Mouse (Mus musculus): ENCODE data around the gene Ppp6r2. TPM values are rescaled to one million over a fixed set of nuclear protein-coding genes. Genes with fewer than 3 reads are reported as not detected.
A peak's percentile ranks its signal among the peaks of the same experiment; 100 is the strongest.

Ppp6r2 gene
- polyA plus RNA-seq, 1 experiment from 2014 or later = 26.8 TPM

DNA sequence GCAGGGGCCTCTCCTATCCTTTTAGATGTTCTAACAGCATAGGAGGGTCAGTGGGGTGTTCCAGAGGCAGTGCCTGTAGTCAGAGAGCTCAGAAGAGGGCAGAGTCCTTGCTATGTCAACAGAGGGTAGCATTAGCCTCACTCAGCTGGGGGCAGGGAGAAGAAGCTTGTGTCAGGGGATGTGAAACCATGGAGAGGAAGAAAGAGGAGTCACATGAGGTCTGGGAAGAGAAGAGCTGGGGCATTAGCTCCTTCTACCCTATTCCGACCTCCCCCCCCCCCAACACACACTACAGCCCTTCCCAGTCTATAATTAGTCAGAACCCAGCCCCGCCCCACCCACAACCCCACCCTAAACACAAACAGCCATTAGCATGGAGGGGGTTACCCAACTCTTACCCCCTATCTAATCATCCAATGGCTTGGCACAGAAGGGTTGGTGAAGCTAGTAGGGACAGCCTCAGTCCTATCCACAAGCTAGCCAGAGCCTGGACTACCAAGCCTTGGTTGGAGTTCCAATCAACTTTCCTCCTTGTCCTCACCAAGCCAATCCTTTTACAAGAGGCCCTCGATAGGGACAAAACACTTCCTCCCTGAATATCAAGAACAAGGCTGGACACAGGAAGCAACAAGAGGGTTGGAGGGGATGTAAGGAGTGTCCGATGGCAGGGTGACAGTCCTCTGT is 33.6 kb upstream of the Ppp6r2 start:
- H3K4me2 ChIP-seq (ENCODE audit: low read length) = peak overlapping the region; percentile 73
- H3K9me3 ChIP-seq (replicated peaks; ENCODE audit: low read length) = no peaks in the 10 kb centered on the region
- ATAC-seq (replicated peaks; ENCODE audit: low FRiP score, low read depth) = no peak
- H3K4me1 ChIP-seq (replicated peaks; ENCODE audit: insufficient read depth, low read length) = peaks cover 64% of the 10 kb centered on the region
- no peak for DNase-seq (ENCODE audit: low spot score)
- H3K4me3 ChIP-seq (replicated peaks; ENCODE audit: low read depth, low read length) = peak overlapping the region; percentile 65; the same call in 1 of the 2 replicates
- peak overlapping the region; percentile 93 for H3K27ac ChIP-seq
- 46% methylated on average over 4 of the region's 4 CpGs for WGBS
- H3K27me3 ChIP-seq (ENCODE audit: insufficient read depth, low read length) = no peaks in the 10 kb centered on the region
- no peak for TF ChIP-seq CTCF (IDR thresholded peaks at IDR 0.05; ENCODE audit: low read depth)
- H3K9ac ChIP-seq (ENCODE audit: low read depth, low read length) = peak overlapping the region; percentile 31; the same call in 1 of the 2 replicates
- H3K36me3 ChIP-seq (ENCODE audit: insufficient read depth, low read length) = no peaks in the 10 kb centered on the region

DNA sequence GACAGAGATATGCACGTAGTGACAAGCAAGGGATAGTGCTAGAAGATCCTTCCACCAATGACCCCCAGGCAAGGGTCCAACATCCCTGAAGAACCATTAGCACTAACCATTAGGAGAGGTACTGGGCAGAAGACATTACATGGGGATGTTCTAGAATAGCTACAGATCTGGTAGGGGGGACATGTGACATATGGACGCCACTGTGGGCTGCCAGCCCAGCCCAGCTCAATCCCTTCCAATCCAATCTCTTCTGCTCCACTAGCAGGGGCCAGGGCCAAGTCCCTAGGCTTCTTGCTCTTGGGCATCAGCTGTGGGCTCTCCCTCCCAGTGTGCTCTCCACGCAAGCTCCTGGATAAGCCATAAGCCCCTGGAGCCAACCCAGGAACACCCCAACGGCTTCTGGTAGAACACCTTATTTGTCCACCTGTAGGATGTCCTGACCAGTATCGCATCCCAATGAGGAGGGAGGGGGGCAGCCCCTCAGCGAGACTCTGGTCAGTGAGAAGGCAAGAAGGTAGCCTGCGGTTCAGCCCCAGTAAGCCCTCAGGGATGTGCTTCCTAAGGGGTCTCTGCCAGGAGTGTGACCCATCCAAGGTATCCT is 33.0 kb upstream of the Ppp6r2 start:
- Histone ChIP-seq H3K27ac (peak overlapping the region; percentile 93), H3K27me3 (ENCODE audit: insufficient read depth, low read length) (no peaks in the 10 kb centered on the region), H3K36me3 (ENCODE audit: insufficient read depth, low read length) (no peaks in the 10 kb centered on the region), H3K4me3 (replicated peaks; ENCODE audit: low read depth, low read length) (peak overlapping the region; percentile 65), H3K9ac (ENCODE audit: low read depth, low read length) (peak overlapping the region; percentile 73), H3K4me2 (ENCODE audit: low read length) (peak overlapping the region; percentile 73), H3K4me1 (replicated peaks; ENCODE audit: insufficient read depth, low read length) (peaks cover 62% of the 10 kb centered on the region), H3K9me3 (replicated peaks; ENCODE audit: low read length) (no peaks in the 10 kb centered on the region)
- no peak for TF ChIP-seq CTCF (IDR thresholded peaks at IDR 0.05; ENCODE audit: low read depth)
- 58% methylated on average over 7 of the region's 7 CpGs for WGBS
- DNase-seq (ENCODE audit: low spot score) (no peak), ATAC-seq (replicated peaks; ENCODE audit: low FRiP score, low read depth) (no peak)

DNA sequence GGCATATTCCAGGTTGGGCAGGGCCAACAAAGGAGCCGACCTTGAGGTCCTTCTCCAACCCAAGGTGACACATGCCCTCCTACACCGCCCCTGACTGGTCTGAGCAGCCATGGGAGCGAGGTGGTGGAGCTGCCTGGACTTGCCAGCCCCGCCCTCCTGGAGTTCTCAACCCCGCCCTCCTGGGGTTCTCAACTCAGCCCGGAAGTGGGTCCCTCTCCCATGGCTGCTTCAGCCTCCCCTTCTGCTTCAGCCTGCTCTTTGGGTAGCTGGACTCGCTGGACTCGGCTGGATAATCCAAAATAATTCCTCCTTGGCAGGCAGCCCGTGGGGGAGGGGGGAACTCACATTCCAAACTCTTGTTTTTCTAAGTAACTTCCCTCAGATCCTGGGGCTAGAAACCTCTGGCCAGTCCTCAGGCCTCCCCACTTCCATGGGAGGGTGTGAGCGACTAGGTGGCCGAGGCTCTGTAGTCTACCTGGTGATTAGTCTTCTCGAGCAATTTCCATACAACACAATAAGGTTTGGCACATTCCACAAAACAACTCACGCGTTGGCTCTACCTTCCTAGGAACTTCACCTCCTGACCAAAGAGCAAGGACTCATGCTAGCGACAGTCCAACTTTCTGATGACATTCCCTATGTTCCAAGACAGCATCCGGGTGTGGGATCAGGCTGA is 32.3 kb upstream of the Ppp6r2 start:
- ATAC-seq (replicated peaks; ENCODE audit: low FRiP score, low read depth) (peak; percentile 79), DNase-seq (ENCODE audit: low spot score) (peak; percentile 93)
- Histone ChIP-seq H3K4me3 (replicated peaks; ENCODE audit: low read depth, low read length) (peak overlapping the region; percentile 65), H3K4me1 (replicated peaks; ENCODE audit: insufficient read depth, low read length) (peaks cover 55% of the 10 kb centered on the region), H3K9me3 (replicated peaks; ENCODE audit: low read length) (no peaks in the 10 kb centered on the region), H3K4me2 (ENCODE audit: low read length) (peak overlapping the region; percentile 73), H3K9ac (ENCODE audit: low read depth, low read length) (peak overlapping the region; percentile 73), H3K36me3 (ENCODE audit: insufficient read depth, low read length) (no peaks in the 10 kb centered on the region), H3K27ac (peak overlapping the region; percentile 93), H3K27me3 (ENCODE audit: insufficient read depth, low read length) (no peaks in the 10 kb centered on the region)
- no peak for TF ChIP-seq CTCF (IDR thresholded peaks at IDR 0.05; ENCODE audit: low read depth)
- 2% methylated on average over 16 of the region's 16 CpGs for WGBS

DNA sequence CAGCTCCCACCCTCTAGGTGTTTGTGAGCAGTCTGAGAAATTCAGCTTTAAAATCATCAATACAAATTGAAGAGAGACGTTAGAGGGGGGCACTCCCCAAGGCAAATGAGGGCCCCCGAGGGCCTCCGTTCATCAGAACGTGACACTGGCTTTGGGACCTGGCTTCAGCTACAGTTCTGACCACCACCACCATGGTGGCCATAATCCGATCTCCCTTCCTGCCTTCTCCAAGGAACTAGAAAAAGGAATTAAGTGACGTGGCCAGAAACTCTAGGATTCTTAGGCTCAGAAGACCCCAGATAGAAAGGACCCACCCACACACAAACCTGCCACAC is 31.8 kb upstream of the Ppp6r2 start:
- Histone ChIP-seq H3K9me3 (replicated peaks; ENCODE audit: low read length) (no peaks in the 10 kb centered on the region), H3K27me3 (ENCODE audit: insufficient read depth, low read length) (no peaks in the 10 kb centered on the region), H3K36me3 (ENCODE audit: insufficient read depth, low read length) (no peaks in the 10 kb centered on the region), H3K9ac (ENCODE audit: low read depth, low read length) (peak overlapping the region; percentile 73), H3K4me2 (ENCODE audit: low read length) (peak overlapping the region; percentile 73), H3K4me3 (replicated peaks; ENCODE audit: low read depth, low read length) (peak overlapping the region; percentile 65), H3K4me1 (replicated peaks; ENCODE audit: insufficient read depth, low read length) (peaks cover 50% of the 10 kb centered on the region), H3K27ac (peak overlapping the region; percentile 93)
- no peak for TF ChIP-seq CTCF (IDR thresholded peaks at IDR 0.05; ENCODE audit: low read depth)
- DNase-seq (ENCODE audit: low spot score) (no peak), ATAC-seq (replicated peaks; ENCODE audit: low FRiP score, low read depth) (no peak)
- WGBS = under 1% methylated on average over 6 of the region's 6 CpGs

DNA sequence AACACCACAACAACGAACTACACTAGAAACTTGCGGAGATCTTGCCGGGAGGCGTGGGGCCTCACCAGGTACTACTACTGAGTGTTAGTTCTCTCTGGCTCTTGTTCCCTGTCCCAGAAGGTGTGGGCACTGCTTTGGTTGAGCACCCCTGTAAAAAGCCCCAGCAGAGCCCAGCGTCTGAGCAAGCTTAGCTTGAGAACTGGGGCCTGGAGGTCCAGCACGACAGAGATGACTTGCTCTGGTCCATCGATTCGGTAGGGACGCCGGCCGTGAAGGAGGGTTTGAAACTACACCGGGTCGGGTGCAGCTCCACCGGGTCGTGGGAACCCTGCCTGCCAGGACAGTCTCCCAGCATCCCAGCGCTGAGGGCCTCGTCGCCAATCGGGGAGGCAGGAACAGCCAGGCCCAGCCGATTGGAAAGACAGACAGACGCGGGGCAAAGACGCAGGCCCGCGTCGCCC is 31.2 kb upstream of the Ppp6r2 start:
- under 1% methylated on average over 26 of the region's 26 CpGs for WGBS
- Histone ChIP-seq H3K9ac (ENCODE audit: low read depth, low read length) (peak overlapping the region; percentile 73), H3K4me2 (ENCODE audit: low read length) (peak overlapping the region; percentile 73), H3K27me3 (ENCODE audit: insufficient read depth, low read length) (no peaks in the 10 kb centered on the region), H3K4me1 (replicated peaks; ENCODE audit: insufficient read depth, low read length) (peaks cover 45% of the 10 kb centered on the region), H3K4me3 (replicated peaks; ENCODE audit: low read depth, low read length) (peak overlapping the region; percentile 65), H3K9me3 (replicated peaks; ENCODE audit: low read length) (no peaks in the 10 kb centered on the region), H3K36me3 (ENCODE audit: insufficient read depth, low read length) (no peaks in the 10 kb centered on the region), H3K27ac (peak overlapping the region; percentile 93)
- DNase-seq (ENCODE audit: low spot score) = no peak
- no peak for TF ChIP-seq CTCF (IDR thresholded peaks at IDR 0.05; ENCODE audit: low read depth)
- ATAC-seq (replicated peaks; ENCODE audit: low FRiP score, low read depth) = peak; percentile 3

DNA sequence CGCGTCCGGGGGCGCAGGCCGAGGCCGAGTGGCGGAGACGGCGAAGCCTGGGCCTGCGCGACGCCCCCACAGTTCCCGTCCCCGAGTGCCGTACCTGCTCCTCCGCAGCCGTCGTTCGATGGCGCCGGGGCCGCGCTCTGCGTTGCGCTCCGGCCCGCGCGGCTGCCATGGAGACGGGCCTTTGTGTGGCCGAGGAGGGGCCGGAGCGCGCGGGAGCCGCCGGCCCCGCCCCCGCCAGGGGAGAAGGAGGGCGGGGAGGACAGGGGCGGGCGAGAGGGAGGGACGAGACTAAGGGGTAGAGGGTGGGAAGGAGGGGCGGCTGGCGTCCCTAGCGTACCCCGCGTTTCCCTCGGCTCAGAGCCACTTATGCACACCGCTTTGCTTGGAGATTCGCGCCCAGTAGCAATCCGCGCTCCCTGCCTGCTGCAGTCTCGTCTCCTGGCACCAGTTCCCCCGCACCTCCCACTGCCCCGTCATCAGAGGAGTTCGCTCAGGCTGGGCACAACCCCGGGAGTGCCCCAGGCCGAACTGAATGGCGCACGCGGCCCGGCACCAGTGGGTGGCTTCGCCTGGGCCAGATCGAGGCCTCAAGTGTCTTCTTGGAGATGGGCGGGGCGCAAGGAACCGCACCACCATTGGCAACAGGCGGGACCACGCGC is 30.7 kb upstream of the Ppp6r2 start, which contains the start of gene Plxnb2:
Gene Plxnb2 (minus strand): TSS at position 218 of the 659 bp plus-strand sequence.
- Histone ChIP-seq H3K36me3 (ENCODE audit: insufficient read depth, low read length) (no peaks in the 10 kb centered on the region), H3K9me3 (replicated peaks; ENCODE audit: low read length) (no peaks in the 10 kb centered on the region), H3K27me3 (ENCODE audit: insufficient read depth, low read length) (no peaks in the 10 kb centered on the region), H3K9ac (ENCODE audit: low read depth, low read length) (peak within 1 kb of the TSS; percentile 73), H3K27ac (peak within 1 kb of the TSS; percentile 93), H3K4me1 (replicated peaks; ENCODE audit: insufficient read depth, low read length) (peaks cover 39% of the 10 kb centered on the region), H3K4me2 (ENCODE audit: low read length) (peak within 1 kb of the TSS; percentile 73), H3K4me3 (replicated peaks; ENCODE audit: low read depth, low read length) (peak within 1 kb of the TSS; percentile 65)
- DNase-seq (ENCODE audit: low spot score) = peak; percentile 94
- peak; percentile 75 for ATAC-seq (replicated peaks; ENCODE audit: low FRiP score, low read depth)
- under 1% methylated on average over 61 of the region's 72 CpGs for WGBS
- TF ChIP-seq CTCF (IDR thresholded peaks at IDR 0.05; ENCODE audit: low read depth) = no peak; the same call in 1 of the 2 replicates
